Comparison of ENCODE assay signal across 15 mouse cellular contexts in genomic region chr1:128762854-128763253, GRCm38 (mm10).
"Had no signal": no experiment of that assay in that cellular context is flagged by ENCODE, and none has a peak within 500 bp of the region (broad histone marks: within the 10 kb centered on the region; RNA-seq: fewer than 3 reads in every experiment).

No protein-coding gene starts in this region.

- DNase-seq: lung, adult 18-20 months; lung, embryonic 14.5 days; lung, postnatal 10 days; lung, postnatal 4 days; midbrain, embryonic 14.5 days; right cerebral cortex, postnatal 14 days; thymus, adult 2 months; thymus, postnatal 25 days; thymus, postnatal 4 days had no signal

- H3K4me1 ChIP-seq: liver, embryonic 12.5 days; midbrain, embryonic 12.5 days; stomach, embryonic 15.5 days had no signal

- H3K27ac ChIP-seq: liver, embryonic 12.5 days; liver, embryonic 14.5 days; midbrain, embryonic 12.5 days; neural tube, embryonic 13.5 days; stomach, embryonic 15.5 days; stomach, postnatal 0 days had no signal

- ATAC-seq: liver, embryonic 12.5 days had no signal

- H3K9ac ChIP-seq: liver, embryonic 12.5 days; liver, embryonic 14.5 days; lung, embryonic 14.5 days; midbrain, embryonic 12.5 days; neural tube, embryonic 13.5 days; stomach, embryonic 15.5 days had no signal

- H3K36me3 ChIP-seq: liver, embryonic 12.5 days; midbrain, embryonic 12.5 days; neural tube, embryonic 13.5 days; stomach, embryonic 15.5 days had no signal

- H3K4me2 ChIP-seq: liver, embryonic 12.5 days; lung, embryonic 14.5 days; midbrain, embryonic 12.5 days; neural tube, embryonic 13.5 days; stomach, embryonic 15.5 days had no signal

- H3K9me3 ChIP-seq: liver, embryonic 12.5 days; midbrain, embryonic 12.5 days; neural tube, embryonic 13.5 days; stomach, embryonic 15.5 days had no signal

- H3K4me3 ChIP-seq: liver, embryonic 12.5 days; midbrain, embryonic 12.5 days; neural tube, embryonic 13.5 days; stomach, embryonic 15.5 days had no signal

- H3K27me3 ChIP-seq: liver, embryonic 12.5 days; midbrain, embryonic 12.5 days; stomach, embryonic 15.5 days had no signal
